Mouse (Mus musculus) stomach, embryonic 14.5 days (tissue): ENCODE data around the gene Samsn1. TPM values are rescaled to one million over a fixed set of nuclear protein-coding genes. Genes with fewer than 3 reads are reported as not detected.

Experiments
- ATAC-seq: fragments of 200-750 bp; cut with Nextera tagmentation; 2 replicates; pipeline ENCODE4 v1.8.0; 2017; ENCODE audit warnings: low read depth, moderate TSS enrichment; ENCODE audit not compliant: insufficient number of reproducible peaks, insufficient read depth, low FRiP score
- H3K27ac ChIP-seq: fragments of 300-500 bp; sonication (generic); 2 replicates; pipeline ENCODE4 v1.5.1; 2014; ENCODE audit warnings: mild to moderate bottlenecking, low read length, moderate library complexity, mixed read lengths
- H3K27me3 ChIP-seq: fragments of 300-500 bp; sonication (generic); 2 replicates; pipeline ENCODE4 v1.6.1; 2014; ENCODE audit warnings: low read length, control low read depth, mixed read lengths; ENCODE audit not compliant: control insufficient read depth, insufficient read depth
- H3K36me3 ChIP-seq: fragments of 300-500 bp; sonication (generic); 2 replicates; pipeline ENCODE4 v1.6.1; 2014; ENCODE audit warnings: mild to moderate bottlenecking, control low read depth, low read length, moderate library complexity, mixed read lengths; ENCODE audit not compliant: control insufficient read depth, insufficient read depth
- H3K4me1 ChIP-seq: fragments of 300-500 bp; sonication (generic); 2 replicates; pipeline ENCODE4 v1.6.1; 2014; ENCODE audit warnings: low read length, control low read depth, mixed read lengths; ENCODE audit not compliant: control insufficient read depth, insufficient read depth
- H3K4me2 ChIP-seq: fragments of 300-500 bp; sonication (generic); replicated peaks from 2 replicates; pipeline ENCODE4 v1.6.1; 2014; ENCODE audit warnings: low read depth, low read length, control low read depth
- H3K4me3 ChIP-seq: fragments of 300-500 bp; sonication (generic); 2 replicates; pipeline ENCODE4 v1.5.1; 2014; ENCODE audit warnings: low read depth, low read length, control low read depth
- H3K9ac ChIP-seq: fragments of 300-500 bp; sonication (generic); replicated peaks from 2 replicates; pipeline ENCODE4 v1.6.1; 2014; ENCODE audit warnings: low read depth, mild to moderate bottlenecking, control low read depth, low read length, moderate library complexity, mixed read lengths
- H3K9me3 ChIP-seq: fragments of 300-500 bp; sonication (generic); 2 replicates; pipeline ENCODE4 v1.6.1; 2016; ENCODE audit warnings: low read depth, low read length, control low read depth; ENCODE audit not compliant: control insufficient read depth
- WGBS: fragments of 180-500 bp; shearing (Covaris S2); extraction: QIAGEN DNeasy Blood & Tissue Kit; methylation state at CpG from one replicate; pipeline ENCODE4 v1.1.7; 2014; 5-methylcytosine and 5-hydroxymethylcytosine counted together
- polyA plus RNA-seq: library from polyadenylated mRNA; unstranded; fragments of >200 nt; fragmentation: Nextera tagmentation; extraction: Ambion mirVana; gene quantifications from 2 replicates; pipeline ENCODE4 v1.2.1, GENCODE M21; 2014

Samsn1 gene
- polyA plus RNA-seq, 1 experiment from 2014 or later = 1.2 TPM

- ATAC-seq = no peak
- Histone ChIP-seq H3K4me3 (no peak overlapping the region), H3K4me2 (no peak overlapping the region), H3K36me3 (no peaks in the 10 kb centered on the region), H3K4me1 (no peaks in the 10 kb centered on the region), H3K9me3 (no peaks in the 10 kb centered on the region), H3K27me3 (no peaks in the 10 kb centered on the region), H3K9ac (no peak overlapping the region), H3K27ac (no peak overlapping the region)
- 80% methylated on average over 2 of the region's 2 CpGs for WGBS
These were observed 143.2 kb downstream of the Samsn1 start for GRCm38 (mm10) chr16:75878885-75879284.

GRCm38 (mm10) chr16:75877170-75877569, 144.9 kb downstream of the Samsn1 start:
- no peaks in the 10 kb centered on the region for H3K4me1 ChIP-seq
- H3K27ac ChIP-seq = no peak overlapping the region
- H3K36me3 ChIP-seq = no peaks in the 10 kb centered on the region
- no peak for ATAC-seq
- H3K9ac ChIP-seq = no peak overlapping the region
- H3K27me3 ChIP-seq = no peaks in the 10 kb centered on the region
- H3K4me3 ChIP-seq = no peak overlapping the region
- WGBS = 40% methylated on average over 3 of the region's 3 CpGs
- H3K9me3 ChIP-seq = no peaks in the 10 kb centered on the region
- H3K4me2 ChIP-seq = no peak overlapping the region

GRCm38 (mm10) chr16:75875896-75876295, 146.2 kb downstream of the Samsn1 start:
- Histone ChIP-seq H3K4me3 (no peak overlapping the region), H3K9ac (no peak overlapping the region), H3K9me3 (no peaks in the 10 kb centered on the region), H3K4me2 (no peak overlapping the region), H3K36me3 (no peaks in the 10 kb centered on the region), H3K27ac (no peak overlapping the region), H3K4me1 (no peaks in the 10 kb centered on the region), H3K27me3 (no peaks in the 10 kb centered on the region)
- WGBS = 52% methylated on average over 4 of the region's 4 CpGs
- ATAC-seq = no peak

GRCm38 (mm10) chr16:75874508-75874907, 147.6 kb downstream of the Samsn1 start:
- WGBS = 84% methylated on average over 2 of the region's 2 CpGs
- no peak for ATAC-seq

GRCm38 (mm10) chr16:75872241-75872640, 149.8 kb downstream of the Samsn1 start:
- Histone ChIP-seq H3K4me1 (no peaks in the 10 kb centered on the region), H3K4me3 (no peak overlapping the region), H3K9ac (no peak overlapping the region), H3K9me3 (no peaks in the 10 kb centered on the region), H3K36me3 (no peaks in the 10 kb centered on the region), H3K4me2 (no peak overlapping the region), H3K27me3 (no peaks in the 10 kb centered on the region), H3K27ac (no peak overlapping the region)
- 87% methylated on average over 8 of the region's 8 CpGs for WGBS
- no peak for ATAC-seq

More at GRCm38 (mm10) chr16:75874508-75874907, 147.6 kb downstream of the Samsn1 start:
- Histone ChIP-seq H3K9ac (no peak overlapping the region), H3K4me3 (no peak overlapping the region), H3K9me3 (no peaks in the 10 kb centered on the region), H3K36me3 (no peaks in the 10 kb centered on the region), H3K4me2 (no peak overlapping the region), H3K4me1 (no peaks in the 10 kb centered on the region), H3K27me3 (no peaks in the 10 kb centered on the region), H3K27ac (no peak overlapping the region)

- H3K4me3 ChIP-seq = no peak overlapping the region
- no peak overlapping the region for H3K4me2 ChIP-seq
- no peak overlapping the region for H3K9ac ChIP-seq
- H3K36me3 ChIP-seq = no peaks in the 10 kb centered on the region
- WGBS = 81% methylated on average over 6 of the region's 6 CpGs
- no peaks in the 10 kb centered on the region for H3K4me1 ChIP-seq
- no peak overlapping the region for H3K27ac ChIP-seq
- no peak for ATAC-seq
- H3K9me3 ChIP-seq = no peaks in the 10 kb centered on the region
- H3K27me3 ChIP-seq = no peaks in the 10 kb centered on the region
These were observed 154.7 kb downstream of the Samsn1 start for GRCm38 (mm10) chr16:75867400-75867799.

- ATAC-seq = no peak
- no peak overlapping the region for H3K4me2 ChIP-seq
- H3K4me1 ChIP-seq = no peaks in the 10 kb centered on the region
- no peak overlapping the region for H3K4me3 ChIP-seq
- H3K9me3 ChIP-seq = no peaks in the 10 kb centered on the region
- 72% methylated on average over 6 of the region's 6 CpGs for WGBS
- no peaks in the 10 kb centered on the region for H3K27me3 ChIP-seq
- H3K27ac ChIP-seq = no peak overlapping the region
- no peak overlapping the region for H3K9ac ChIP-seq
- H3K36me3 ChIP-seq = no peaks in the 10 kb centered on the region
These were observed 156.6 kb downstream of the Samsn1 start for GRCm38 (mm10) chr16:75865505-75865904.

GRCm38 (mm10) chr16:75864673-75865072, 157.4 kb downstream of the Samsn1 start:
- Histone ChIP-seq H3K27me3 (no peaks in the 10 kb centered on the region), H3K4me2 (no peak overlapping the region), H3K9ac (no peak overlapping the region), H3K9me3 (no peaks in the 10 kb centered on the region), H3K4me1 (no peaks in the 10 kb centered on the region), H3K36me3 (no peaks in the 10 kb centered on the region), H3K4me3 (no peak overlapping the region), H3K27ac (no peak overlapping the region)
- 64% methylated on average over 2 of the region's 2 CpGs for WGBS
- no peak for ATAC-seq

GRCm38 (mm10) chr16:75856343-75856742, 165.7 kb downstream of the Samsn1 start:
- WGBS = 62% methylated on average over 2 of the region's 2 CpGs
- H3K27ac ChIP-seq = no peak overlapping the region
- no peaks in the 10 kb centered on the region for H3K4me1 ChIP-seq
- H3K27me3 ChIP-seq = no peaks in the 10 kb centered on the region
- H3K4me3 ChIP-seq = no peak overlapping the region
- no peaks in the 10 kb centered on the region for H3K36me3 ChIP-seq
- no peak overlapping the region for H3K4me2 ChIP-seq
- ATAC-seq = no peak; the same call in 1 of the 2 replicates
- H3K9me3 ChIP-seq = no peaks in the 10 kb centered on the region
- H3K9ac ChIP-seq = no peak overlapping the region
